Mouse (Mus musculus): Measurements from ENCODE around the gene Ppip5k1. TPM values are rescaled to one million over a fixed set of nuclear protein-coding genes. Genes with fewer than 3 reads are reported as not detected.
A peak's percentile ranks its signal among the peaks of the same experiment; 100 is the strongest.
"Not testable (repeated sequence)": the region's sequence is repeated elsewhere in the genome, so short reads cannot be mapped to it uniquely, and the experiment has no call there.

Ppip5k1 gene
- total RNA-seq (2021) (10 to 100 TPM; 51.4 to 56.9 TPM), polyA plus RNA-seq (2012; rRNA removed) (36.7 and 41.0 TPM in 2 replicates)
- long read RNA-seq, full-length matches to known transcripts, result 2 of 28 reads
- long read RNA-seq, partial matches to known transcripts, result 8 of 28 reads
- long read RNA-seq, other reads (novel, unspliced or antisense), result 18 of 28 reads

- DNase-seq, result peak; percentile 98
Observed at GRCm38 (mm10) chr2:121354820-121355592, at the start of gene Ppip5k1. Gene Ppip5k1, minus strand, starts transcription at chr2:121355396.

GRCm38 (mm10) chr2:121403296-121403695, 48.1 kb upstream of the Ppip5k1 start:
- no peak for DNase-seq

GRCm38 (mm10) chr2:121396624-121397023, 41.4 kb upstream of the Ppip5k1 start:
- DNase-seq, result peak; percentile 76

GRCm38 (mm10) chr2:121386961-121387575, 31.9 kb upstream of the Ppip5k1 start, which contains the start of gene Strc:
Gene Strc, minus strand, starts transcription at chr2:121387168.
- not testable (repeated sequence) for DNase-seq

- no peak for DNase-seq
Observed at GRCm38 (mm10) chr2:121374766-121375165, 19.6 kb upstream of the Ppip5k1 start.

- peak; percentile 50 for DNase-seq
Observed at GRCm38 (mm10) chr2:121372266-121372665, 17.1 kb upstream of the Ppip5k1 start.

GRCm38 (mm10) chr2:121370921-121371320, 15.7 kb upstream of the Ppip5k1 start:
- no peak for DNase-seq

GRCm38 (mm10) chr2:121368831-121369230, 13.6 kb upstream of the Ppip5k1 start:
- no peak for DNase-seq

GRCm38 (mm10) chr2:121363656-121364055, 8.5 kb upstream of the Ppip5k1 start:
- DNase-seq, result no peak

GRCm38 (mm10) chr2:121359461-121359860, 4.3 kb upstream of the Ppip5k1 start:
- no peak for DNase-seq

GRCm38 (mm10) chr2:121358381-121358780, 3.2 kb upstream of the Ppip5k1 start:
- peak; percentile 56 for DNase-seq

GRCm38 (mm10) chr2:121357961-121358360, 2.8 kb upstream of the Ppip5k1 start:
- no peak for DNase-seq

GRCm38 (mm10) chr2:121357494-121357893, 2.3 kb upstream of the Ppip5k1 start, which contains the start of gene Ckmt1:
Gene Ckmt1, plus strand, starts transcription at chr2:121357714.
- DNase-seq, result no peak

- no peak for DNase-seq
Observed at GRCm38 (mm10) chr2:121354378-121354777, 818 bp downstream of the Ppip5k1 start.

GRCm38 (mm10) chr2:121353156-121353555, 2.0 kb downstream of the Ppip5k1 start:
- peak; percentile 25 for DNase-seq

- no peak for DNase-seq
Observed at GRCm38 (mm10) chr2:121339057-121339456, 16.1 kb downstream of the Ppip5k1 start.

GRCm38 (mm10) chr2:121329492-121329891, 25.7 kb downstream of the Ppip5k1 start:
- DNase-seq, result no peak

- no peak for DNase-seq
Observed at GRCm38 (mm10) chr2:121323693-121324470, 31.3 kb downstream of the Ppip5k1 start.

- DNase-seq, result no peak
Observed at GRCm38 (mm10) chr2:121323041-121323440, 32.2 kb downstream of the Ppip5k1 start.

GRCm38 (mm10) chr2:121316278-121316677, 38.9 kb downstream of the Ppip5k1 start:
- DNase-seq, result no peak

- peak; percentile 24 for DNase-seq
Observed at GRCm38 (mm10) chr2:121308997-121309416, 46.2 kb downstream of the Ppip5k1 start.

GRCm38 (mm10) chr2:121300036-121300435, 55.2 kb downstream of the Ppip5k1 start:
- no peak for DNase-seq
